Mouse (Mus musculus) liver, embryonic 11.5 days (tissue): Measurements from ENCODE around the gene Gpcpd1. TPM values are rescaled to one million over a fixed set of nuclear protein-coding genes. Genes with fewer than 3 reads are reported as not detected.
A peak's percentile ranks its signal among the peaks of the same experiment; 100 is the strongest.

Source experiments
- ATAC-seq: fragments of 200-750 bp; cut with Nextera tagmentation; replicated peaks from 2 replicates; pipeline ENCODE4 v1.8.0; 2017; ENCODE audit warnings: moderate number of reproducible peaks, mild to moderate bottlenecking, moderate TSS enrichment, moderate library complexity; ENCODE audit not compliant: low FRiP score
- DNase-seq: peaks from one replicate; pipeline ENCODE4 v3.0.0-alpha.2; 2017; ENCODE audit warnings: low spot score
- H3K27ac ChIP-seq: fragments of 300-500 bp; sonication (generic); 2 replicates; pipeline ENCODE4 v1.5.1; 2014; ENCODE audit warnings: mild to moderate bottlenecking, low read depth, low read length, control low read depth
- H3K27me3 ChIP-seq: fragments of 300-500 bp; sonication (generic); replicated peaks from 2 replicates; pipeline ENCODE4 v1.6.1; 2014; ENCODE audit warnings: low read length, mixed read lengths; ENCODE audit not compliant: control insufficient read depth, insufficient read depth
- H3K36me3 ChIP-seq: fragments of 300-500 bp; sonication (generic); 2 replicates; pipeline ENCODE4 v1.6.1; 2014; ENCODE audit warnings: mild to moderate bottlenecking, low read length, moderate library complexity, mixed read lengths; ENCODE audit not compliant: control insufficient read depth, insufficient read depth
- H3K4me1 ChIP-seq: fragments of 300-500 bp; sonication (generic); replicated peaks from 2 replicates; pipeline ENCODE4 v1.6.1; 2014; ENCODE audit warnings: low read length, mixed read lengths; ENCODE audit not compliant: control insufficient read depth, insufficient read depth
- H3K4me2 ChIP-seq: fragments of 300-500 bp; sonication (generic); 2 replicates; pipeline ENCODE4 v1.6.1; 2014; ENCODE audit warnings: mild to moderate bottlenecking, control low read depth, moderate library complexity
- H3K4me3 ChIP-seq: fragments of 300-500 bp; sonication (generic); 2 replicates; pipeline ENCODE4 v1.5.1; 2014; ENCODE audit warnings: low read depth, low read length, control low read depth
- H3K9ac ChIP-seq: fragments of 300-500 bp; sonication (generic); 2 replicates; pipeline ENCODE4 v1.6.1; 2014; ENCODE audit warnings: low read depth, low read length, control low read depth
- H3K9me3 ChIP-seq: fragments of 300-500 bp; sonication (generic); 2 replicates; pipeline ENCODE4 v1.6.1; 2016; ENCODE audit warnings: low read length, inconsistent platforms, mixed read lengths; ENCODE audit not compliant: control insufficient read depth
- WGBS: fragments of 180-500 bp; shearing (Covaris S2); extraction: QIAGEN DNeasy Blood & Tissue Kit; methylation state at CpG from one replicate; pipeline ENCODE4 v1.1.7; 2014; 5-methylcytosine and 5-hydroxymethylcytosine counted together
- polyA plus RNA-seq: library from polyadenylated mRNA; unstranded; fragments of >200 nt; fragmentation: Nextera tagmentation; extraction: Ambion mirVana; gene quantifications from 2 replicates; pipeline ENCODE4 v1.2.1, GENCODE M21; 2014

The Gpcpd1 gene
- polyA plus RNA-seq, 1 experiment from 2014 or later = 23.2 TPM

DNA sequence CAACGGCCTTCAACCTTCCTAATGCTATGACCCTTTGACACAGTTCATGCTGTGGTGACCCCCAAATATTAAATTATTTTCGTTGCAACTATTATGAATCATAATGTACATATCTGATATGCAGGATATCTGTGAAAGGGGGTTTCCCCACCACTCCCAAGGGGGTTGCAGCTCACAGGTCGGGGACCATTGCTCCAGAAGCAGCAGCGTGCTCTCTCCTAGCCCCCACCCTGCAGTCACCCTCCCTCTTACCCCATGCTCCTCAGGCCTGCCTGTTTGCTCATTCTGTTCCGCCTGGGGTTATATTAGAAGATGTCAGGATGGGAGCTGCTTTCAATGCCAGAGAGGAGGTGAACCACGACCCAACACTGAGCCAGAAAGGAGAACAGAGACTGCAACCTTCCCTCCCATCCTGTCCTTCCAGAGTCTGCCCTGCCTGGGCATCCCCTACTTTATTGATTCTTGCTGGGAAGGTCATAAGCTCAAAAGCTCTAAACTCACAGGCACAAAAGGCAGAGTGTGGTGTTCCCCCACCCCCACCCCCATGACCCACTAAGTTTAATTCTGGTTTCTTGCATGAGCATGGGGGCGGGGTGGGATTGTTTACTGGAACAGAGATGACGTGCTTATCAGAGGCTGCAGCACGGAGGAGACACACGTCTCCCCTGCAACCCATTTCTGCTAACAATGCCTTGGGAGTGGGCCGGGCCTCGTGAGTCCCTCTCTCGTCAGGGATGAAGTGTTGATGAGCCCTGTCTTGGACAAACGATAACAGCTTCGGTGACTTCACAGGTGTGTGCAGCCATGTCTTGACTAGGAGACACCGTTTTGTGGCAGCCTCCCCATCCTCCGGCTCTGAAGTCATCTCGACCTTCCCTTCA, 69.3 kb downstream of the Gpcpd1 start:
- Histone ChIP-seq H3K4me3 (no peak overlapping the region), H3K4me2 (peak overlapping the region; percentile 13; the same call in 1 of the 2 replicates), H3K9me3 (no peaks in the 10 kb centered on the region), H3K27ac (no peak overlapping the region), H3K4me1 (peaks cover 20% of the 10 kb centered on the region), H3K27me3 (no peaks in the 10 kb centered on the region), H3K9ac (no peak overlapping the region), H3K36me3 (no peaks in the 10 kb centered on the region)
- ATAC-seq = peak; percentile 48; the same call in 1 of the 2 replicates
- 47% methylated on average over 18 of the region's 18 CpGs for WGBS
- DNase-seq = no peak

DNA sequence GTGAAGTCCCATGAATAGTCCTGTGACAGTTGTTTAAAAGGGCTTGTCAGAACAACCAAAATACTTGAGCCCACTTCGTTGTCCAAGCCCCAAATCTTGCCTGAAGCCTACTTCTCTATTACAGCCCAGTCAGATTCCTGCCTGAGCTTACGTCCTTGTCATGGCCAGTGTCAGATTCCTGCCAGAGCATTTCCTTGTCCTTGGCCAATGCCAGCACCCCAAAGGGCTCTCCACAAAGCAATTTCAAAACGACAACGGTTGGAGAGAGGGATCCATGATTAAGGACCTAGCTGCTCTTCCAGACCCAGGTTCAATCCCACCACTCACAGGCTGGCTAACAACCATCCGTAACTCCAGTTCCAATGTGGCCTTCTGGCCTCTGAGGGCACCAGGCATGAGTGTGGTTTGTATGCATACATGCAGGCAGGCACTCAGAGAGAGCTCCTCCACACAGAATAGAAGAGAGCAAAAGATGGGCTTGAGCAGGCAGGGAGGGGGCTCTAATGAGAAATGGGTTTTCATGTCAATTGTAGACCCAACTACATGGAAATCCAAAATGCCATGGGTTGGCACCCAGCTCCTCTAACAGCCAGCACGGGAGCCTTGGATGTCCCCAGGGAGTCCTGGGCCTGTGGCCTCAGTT, 70.2 kb downstream of the Gpcpd1 start:
- Histone ChIP-seq H3K36me3 (no peaks in the 10 kb centered on the region), H3K4me2 (no peak overlapping the region), H3K27me3 (no peaks in the 10 kb centered on the region), H3K27ac (no peak overlapping the region), H3K4me1 (peaks cover 29% of the 10 kb centered on the region), H3K4me3 (no peak overlapping the region), H3K9ac (no peak overlapping the region), H3K9me3 (no peaks in the 10 kb centered on the region)
- DNase-seq = no peak
- WGBS = 75% methylated on average over 6 of the region's 6 CpGs
- ATAC-seq = no peak

DNA sequence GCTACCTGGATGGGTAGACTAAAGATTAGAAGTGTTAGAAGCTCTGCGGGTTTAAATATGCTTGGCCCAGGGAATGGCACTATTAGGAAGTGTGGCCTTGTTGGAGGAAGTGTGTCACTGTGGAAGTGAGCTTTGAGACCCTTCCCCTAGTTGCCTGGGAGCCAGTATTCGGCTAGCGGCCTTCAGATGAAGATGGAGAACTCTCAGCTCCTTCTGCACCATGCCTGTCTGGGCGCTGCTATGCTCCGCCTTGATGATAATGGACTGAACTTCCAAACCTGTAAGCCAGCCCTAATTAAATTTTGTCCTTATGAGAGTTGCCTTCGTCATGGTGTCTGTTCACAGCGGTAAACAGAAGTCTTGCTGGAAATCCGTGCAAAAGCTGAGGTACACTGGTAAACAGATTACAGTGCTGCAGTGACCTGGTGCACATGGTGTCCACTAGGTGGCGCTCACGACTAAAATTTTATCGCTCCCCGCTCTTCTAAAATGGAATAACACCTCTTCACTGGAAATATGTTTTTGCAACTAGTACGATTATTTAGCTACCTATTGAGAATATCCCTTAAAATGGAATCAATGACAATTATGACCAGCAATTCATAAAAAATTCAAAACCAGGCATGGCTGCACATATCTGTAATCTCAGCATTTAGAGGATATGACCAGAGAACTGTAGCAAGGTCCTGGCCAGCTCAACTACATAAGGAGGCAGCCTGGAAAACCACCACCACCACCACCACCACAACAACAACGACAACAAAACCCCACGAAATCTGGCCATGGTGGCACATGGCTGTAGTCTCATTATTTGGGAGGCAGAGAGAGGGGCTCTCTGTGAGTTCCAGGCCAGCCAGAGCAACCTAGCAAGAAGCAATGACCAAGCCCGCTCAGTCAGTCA, 71.1 kb downstream of the Gpcpd1 start:
- 31% methylated on average over 16 of the region's 16 CpGs for WGBS
- DNase-seq (no peak), ATAC-seq (0 out of 2 replicates have a peak, but pooled peaks have one; percentile 21)
- H3K4me1 ChIP-seq = peaks cover 30% of the 10 kb centered on the region
- H3K4me2 ChIP-seq = no peak overlapping the region
- no peak overlapping the region for H3K27ac ChIP-seq
- H3K4me3 ChIP-seq = no peak overlapping the region
- no peaks in the 10 kb centered on the region for H3K9me3 ChIP-seq
- H3K36me3 ChIP-seq = no peaks in the 10 kb centered on the region
- no peak overlapping the region for H3K9ac ChIP-seq
- no peaks in the 10 kb centered on the region for H3K27me3 ChIP-seq

DNA sequence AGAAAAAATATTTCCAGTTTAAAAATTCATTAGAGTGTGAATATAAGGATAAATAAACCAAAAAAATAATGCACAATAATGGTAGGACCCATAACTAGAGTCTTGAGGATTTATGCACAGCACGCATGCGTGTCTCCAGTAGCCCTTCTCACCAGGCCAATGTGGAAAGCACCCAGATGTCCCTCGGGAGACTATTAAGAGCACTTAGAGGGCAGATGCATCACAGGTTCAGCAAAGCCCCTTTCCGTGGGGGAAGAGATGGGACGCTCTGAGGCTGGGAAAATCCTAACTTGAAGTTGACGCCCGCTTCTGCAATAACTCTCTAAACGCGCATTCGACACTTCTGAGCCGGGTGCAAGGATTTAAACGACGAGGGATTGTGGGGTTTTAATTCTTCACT, 71.9 kb downstream of the Gpcpd1 start:
- H3K27me3 ChIP-seq = no peaks in the 10 kb centered on the region
- no peak for DNase-seq
- H3K9me3 ChIP-seq = no peaks in the 10 kb centered on the region
- H3K4me1 ChIP-seq = peaks cover 30% of the 10 kb centered on the region
- H3K27ac ChIP-seq = no peak overlapping the region
- no peak overlapping the region for H3K9ac ChIP-seq
- WGBS = 77% methylated on average over 13 of the region's 13 CpGs
- ATAC-seq = no peak
- no peak overlapping the region for H3K4me2 ChIP-seq
- H3K4me3 ChIP-seq = no peak overlapping the region
- H3K36me3 ChIP-seq = no peaks in the 10 kb centered on the region

DNA sequence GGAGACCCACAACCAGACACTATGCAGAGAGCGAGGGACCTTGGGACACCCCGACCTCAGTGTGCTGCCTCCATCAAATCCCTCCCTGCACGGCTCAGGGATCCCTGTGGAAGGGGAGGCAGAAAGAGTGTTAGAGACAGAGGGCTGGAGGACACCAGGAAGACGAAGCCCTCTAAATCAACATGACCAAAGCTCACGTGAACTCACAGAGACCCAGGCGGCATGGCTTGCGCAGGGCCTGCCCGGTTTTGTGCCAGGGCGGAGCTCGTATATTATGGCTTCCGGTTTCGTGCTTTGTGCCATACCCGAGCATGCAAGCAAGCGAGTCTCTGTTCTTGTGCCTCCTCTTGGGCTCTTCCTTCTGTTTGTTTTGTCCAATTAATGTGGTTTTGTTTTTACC, 72.5 kb downstream of the Gpcpd1 start:
- Histone ChIP-seq H3K27ac (no peak overlapping the region), H3K4me1 (peaks cover 30% of the 10 kb centered on the region), H3K9ac (no peak overlapping the region), H3K4me2 (no peak overlapping the region), H3K9me3 (no peaks in the 10 kb centered on the region), H3K36me3 (no peaks in the 10 kb centered on the region), H3K4me3 (no peak overlapping the region), H3K27me3 (no peaks in the 10 kb centered on the region)
- DNase-seq (no peak), ATAC-seq (no peak)
- 85% methylated on average over 14 of the region's 14 CpGs for WGBS

DNA sequence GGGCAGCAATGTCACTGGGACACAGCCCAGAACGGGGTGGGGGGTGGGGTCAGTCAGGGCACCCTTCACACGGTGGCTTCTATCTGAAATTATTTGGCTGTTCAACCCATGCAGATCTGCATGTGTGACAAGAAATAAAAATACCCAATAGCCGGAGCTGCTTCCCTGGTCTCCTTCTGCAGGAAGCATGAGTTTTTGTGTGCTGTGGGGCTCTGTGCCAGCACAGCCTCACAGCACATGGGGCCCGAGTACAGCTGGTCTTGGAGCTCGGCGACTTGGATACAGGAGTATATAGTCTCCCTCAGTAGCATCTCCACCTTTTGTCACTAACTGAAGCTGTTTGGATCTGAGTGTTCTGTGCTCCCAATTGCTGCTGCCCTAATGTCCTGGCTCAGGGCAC, 73.2 kb downstream of the Gpcpd1 start:
- no peak for DNase-seq
- no peak for ATAC-seq
- Histone ChIP-seq H3K27ac (no peak overlapping the region), H3K9me3 (no peaks in the 10 kb centered on the region), H3K27me3 (no peaks in the 10 kb centered on the region), H3K9ac (no peak overlapping the region), H3K4me3 (no peak overlapping the region), H3K36me3 (no peaks in the 10 kb centered on the region), H3K4me2 (no peak overlapping the region), H3K4me1 (peaks cover 30% of the 10 kb centered on the region)
- WGBS = 57% methylated on average over 6 of the region's 6 CpGs

DNA sequence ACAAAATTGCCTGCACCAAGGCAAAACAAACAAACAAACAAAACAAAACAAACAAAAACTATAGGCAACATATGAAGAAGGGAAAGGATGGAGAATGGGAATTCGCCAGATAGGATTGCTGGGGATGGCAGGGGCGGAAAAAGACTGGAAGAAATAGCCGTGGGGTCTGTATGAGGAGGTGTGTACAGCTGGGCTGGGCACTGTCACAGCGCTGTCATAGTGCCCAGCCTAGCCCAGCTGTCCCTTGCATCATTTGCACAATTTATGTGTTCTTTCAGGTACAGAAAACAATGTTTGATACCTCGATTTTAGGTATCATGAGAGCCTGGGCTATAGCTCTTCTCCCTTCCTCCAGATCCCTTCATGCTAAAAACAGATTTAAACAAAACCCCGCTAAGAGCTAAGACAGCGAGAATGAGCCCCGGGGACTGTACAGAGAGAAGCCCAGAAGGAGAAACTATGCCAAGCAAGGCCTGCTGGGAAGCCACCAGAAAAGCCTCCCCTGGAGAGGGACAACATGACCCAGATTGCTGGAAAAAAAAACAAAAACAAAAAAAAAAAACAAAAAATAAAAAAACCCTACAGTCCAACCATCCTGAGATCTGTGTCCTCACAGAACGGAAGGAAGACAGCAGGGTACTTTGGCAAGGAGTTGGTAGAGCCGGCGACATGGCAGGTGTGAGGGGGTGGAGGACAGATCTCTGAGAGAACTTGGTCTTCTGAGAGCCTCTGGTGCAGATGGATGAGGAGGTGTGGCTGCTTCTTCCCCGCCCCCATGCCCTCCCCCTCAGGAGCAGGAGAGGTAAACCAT, 74.0 kb downstream of the Gpcpd1 start:
- Histone ChIP-seq H3K4me2 (peak overlapping the region; percentile 76), H3K4me1 (peaks cover 28% of the 10 kb centered on the region), H3K36me3 (no peaks in the 10 kb centered on the region), H3K27ac (no peak overlapping the region), H3K9me3 (no peaks in the 10 kb centered on the region), H3K9ac (no peak overlapping the region), H3K4me3 (no peak overlapping the region), H3K27me3 (no peaks in the 10 kb centered on the region)
- WGBS = 64% methylated on average over 12 of the region's 12 CpGs
- no peak for DNase-seq
- no peak for ATAC-seq

DNA sequence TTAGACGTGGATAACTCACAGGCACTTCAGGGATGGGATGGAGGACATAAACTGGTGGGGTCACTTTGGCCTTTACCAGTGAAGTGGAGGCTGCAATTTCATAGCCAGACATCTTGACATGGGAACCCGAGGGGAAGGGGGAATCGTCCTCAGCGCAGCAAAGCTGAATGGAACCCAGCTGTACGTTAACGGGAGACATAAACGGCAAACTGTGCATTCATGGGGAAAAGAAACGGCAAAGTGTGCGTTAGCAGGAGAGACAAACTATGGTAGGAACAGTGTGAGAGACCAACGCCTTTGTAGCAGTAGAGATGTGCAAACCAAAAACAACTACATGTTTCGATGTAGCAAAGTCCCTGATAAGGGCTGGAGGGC, 74.6 kb downstream of the Gpcpd1 start:
- Histone ChIP-seq H3K4me2 (peak overlapping the region; percentile 76), H3K4me3 (peak overlapping the region; percentile 29), H3K9ac (peak overlapping the region; percentile 57), H3K9me3 (no peaks in the 10 kb centered on the region), H3K4me1 (peaks cover 22% of the 10 kb centered on the region), H3K27ac (peak overlapping the region; percentile 88), H3K36me3 (no peaks in the 10 kb centered on the region), H3K27me3 (no peaks in the 10 kb centered on the region)
- DNase-seq = no peak
- 46% methylated on average over 11 of the region's 11 CpGs for WGBS
- no peak for ATAC-seq
